ENCODE assay signal across 9 mouse cellular contexts in genomic region chr8:46946181-46946580, GRCm38 (mm10). TPM values are rescaled to one million over a fixed set of nuclear protein-coding genes. Genes with fewer than 3 reads are reported as not detected.
DNase-seq lines count a peak whose midpoint lies in the region; ATAC-seq lines count a peak whose summit lies in the region.
"Had no signal": no experiment of that assay in that cellular context is flagged by ENCODE, and none has a peak within 500 bp of the region (broad histone marks: within the 10 kb centered on the region; RNA-seq: fewer than 3 reads in every experiment).

No protein-coding gene starts in this region.

- no peaks in the 10 kb centered on the region for H3K36me3 ChIP-seq in kidney, embryonic 15.5 days
- H3K36me3 ChIP-seq: midbrain, embryonic 12.5 days had no signal

- H3K27ac ChIP-seq in kidney, embryonic 15.5 days, result no peak overlapping the region
- H3K27ac ChIP-seq: midbrain, embryonic 12.5 days had no signal

- no peak for ATAC-seq in kidney, embryonic 15.5 days (replicated peaks; ENCODE audit: low FRiP score)

- peaks cover 16% of the 10 kb centered on the region for H3K4me1 ChIP-seq in kidney, embryonic 15.5 days
- H3K4me1 ChIP-seq: midbrain, embryonic 12.5 days had no signal

- DNase-seq in kidney, adult 9 months, result peak; percentile 61
- DNase-seq in ES-CJ7 (ENCODE audit: low read depth, low spot score), result peak; percentile 44
- DNase-seq in induced T-regulatory cell, adult 2 months (ENCODE audit: low read depth), result peak; percentile 83
- DNase-seq in spleen, postnatal 36 days (ENCODE audit: low spot score in 2 of 2), result peak; percentile 61 to 71
- no peak for DNase-seq in left cerebral cortex, postnatal 14 days (ENCODE audit: low spot score in 2 of 2)
- DNase-seq in cerebellum, adult 11 months, result no peak
- no peak for DNase-seq in left cerebral cortex, adult 8-10 months (ENCODE audit: low spot score in 2 of 2)

- H3K9ac ChIP-seq in kidney, embryonic 15.5 days, result no peak overlapping the region
- H3K9ac ChIP-seq: midbrain, embryonic 12.5 days had no signal

- H3K4me2 ChIP-seq in kidney, embryonic 15.5 days, result no peak overlapping the region
- H3K4me2 ChIP-seq: midbrain, embryonic 12.5 days had no signal

- no peaks in the 10 kb centered on the region for H3K27me3 ChIP-seq in kidney, embryonic 15.5 days
- H3K27me3 ChIP-seq: midbrain, embryonic 12.5 days had no signal

- H3K4me3 ChIP-seq in kidney, embryonic 15.5 days (replicated peaks), result no peak overlapping the region
- H3K4me3 ChIP-seq: midbrain, embryonic 12.5 days had no signal

- 75% methylated on average over 5 of the region's 5 CpGs for WGBS in kidney, embryonic 15.5 days

- no peaks in the 10 kb centered on the region for H3K9me3 ChIP-seq in kidney, embryonic 15.5 days (replicated peaks)
- H3K9me3 ChIP-seq: midbrain, embryonic 12.5 days had no signal

- intact Hi-C loops in left cerebral cortex, postnatal 14 days (cut with DNase I), result no loop called here

RNA-seq across cellular contexts. Expression of gene Enpp6, which starts 40.5 kb away (rescaled TPM):
- 1.7 TPM in 2 replicates for polyA plus RNA-seq in kidney, embryonic 15.5 days (2015; fragmentation: Nextera tagmentation; extraction: Ambion mirVana)
- 10 to 100 TPM; 12.1 to 16.3 TPM for total RNA-seq in left cerebral cortex, postnatal 14 days (2021)
- 1 to 10 TPM; 6.3 to 7.9 (median 6.9) TPM for total RNA-seq in left cerebral cortex, adult 8-10 months (2022)

Comparison
In these comparisons a context has a peak if more than half of its experiments do, and no peak if none do; other contexts are left out.
1. DNase-seq: peak in kidney, adult 9 months (single experiment), ES-CJ7 (single experiment), induced T-regulatory cell, adult 2 months (single experiment) and spleen, postnatal 36 days (2 of 2); none in left cerebral cortex, postnatal 14 days (0 of 2), cerebellum, adult 11 months (single experiment) and left cerebral cortex, adult 8-10 months (0 of 2).